Mouse (Mus musculus) c-Kit-positive CD71-positive TER-119-positive erythroid progenitor cells, embryonic 14.5 days (primary cell): ENCODE data around the gene Ankrd65.

Experiments
- DNase-seq: peaks from one replicate; pipeline ENCODE4 v3.0.0-alpha.2; 2013; ENCODE audit warnings: low spot score

Gene Ankrd65

DNA sequence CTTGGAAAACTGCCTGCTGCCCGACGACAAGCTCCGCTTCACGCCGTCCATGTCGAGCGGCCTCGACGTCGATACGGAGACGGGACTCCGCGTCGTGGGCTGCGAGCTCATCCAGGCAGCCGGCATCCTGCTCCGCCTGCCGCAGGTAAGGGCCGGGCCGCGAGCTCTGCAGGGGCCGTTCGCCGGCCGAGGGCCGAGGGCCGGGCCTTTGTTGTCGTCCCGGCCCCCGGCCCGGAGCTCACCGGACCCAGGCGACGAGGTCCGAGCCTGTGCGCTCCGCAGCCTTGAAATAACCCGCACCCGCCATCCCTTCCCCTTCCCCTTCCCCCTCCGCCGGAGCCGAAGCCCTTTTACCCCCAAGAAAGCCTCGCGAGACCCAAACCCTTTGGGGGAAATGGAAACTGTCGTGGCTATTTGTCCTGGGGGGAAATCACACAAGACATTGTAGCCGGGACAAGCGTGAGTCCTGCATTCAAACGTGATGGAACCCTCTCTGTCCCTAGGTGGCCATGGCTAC is 22.5 kb downstream of the Ankrd65 start:
- DNase-seq: no peak

DNA sequence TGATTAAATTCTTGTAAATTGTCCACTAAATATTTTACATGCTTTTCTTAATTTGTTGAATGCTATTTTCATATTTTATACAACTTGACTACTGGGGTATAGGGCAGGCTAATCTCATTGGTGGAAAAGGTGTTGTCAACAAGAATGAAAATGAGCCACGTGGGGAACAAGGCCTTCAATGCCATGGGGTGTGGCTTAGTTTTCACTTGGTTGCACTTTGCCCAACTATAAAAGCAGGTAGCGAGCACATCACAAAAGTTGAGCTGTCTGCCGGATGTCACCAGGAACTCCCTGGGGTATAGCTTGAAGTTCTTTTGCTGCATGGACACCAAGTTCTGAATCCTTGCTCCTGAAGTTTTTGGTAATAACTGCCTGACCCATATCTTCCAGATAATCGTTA is 27.3 kb downstream of the Ankrd65 start:
- DNase-seq: no peak

DNA sequence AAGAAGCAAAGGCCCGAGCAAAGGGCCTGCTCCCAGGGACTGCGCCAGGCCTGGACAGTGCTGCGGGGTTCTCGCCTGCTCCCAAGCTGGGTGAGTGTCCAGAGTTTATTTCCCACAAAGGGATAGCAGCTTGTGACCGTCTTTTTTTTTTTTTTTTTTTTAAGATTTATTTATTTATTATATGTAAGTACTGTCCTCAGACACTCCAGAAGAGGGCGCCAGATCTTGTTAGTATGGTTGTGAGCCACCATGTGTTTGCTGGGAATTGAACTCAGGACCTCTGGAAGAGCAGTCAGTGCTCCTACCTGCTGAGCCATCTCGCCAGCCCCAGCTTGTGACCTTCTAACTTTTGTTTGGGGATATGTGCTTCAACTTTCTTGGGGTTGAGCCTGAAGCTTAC is 30.8 kb downstream of the Ankrd65 start:
- no peak for DNase-seq

DNA sequence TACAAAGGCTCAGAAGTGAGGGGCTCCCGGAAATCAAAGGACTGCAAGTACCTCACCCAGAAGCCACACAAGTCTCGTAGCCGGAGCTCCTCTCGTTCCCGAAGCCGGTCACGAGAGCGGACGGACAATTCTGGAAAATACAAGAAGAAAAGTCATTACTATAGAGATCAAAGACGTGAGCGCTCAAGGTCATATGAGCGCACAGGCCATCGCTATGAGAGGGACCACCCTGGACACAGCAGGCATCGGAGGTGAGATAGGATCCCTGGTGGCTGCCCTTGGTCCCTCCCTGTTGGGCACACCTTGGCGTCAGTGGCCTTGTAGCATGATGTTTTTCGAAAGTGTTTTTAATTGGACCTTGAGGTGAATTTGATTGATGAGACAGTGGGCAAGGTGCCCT is 33.2 kb downstream of the Ankrd65 start:
- DNase-seq: no peak

DNA sequence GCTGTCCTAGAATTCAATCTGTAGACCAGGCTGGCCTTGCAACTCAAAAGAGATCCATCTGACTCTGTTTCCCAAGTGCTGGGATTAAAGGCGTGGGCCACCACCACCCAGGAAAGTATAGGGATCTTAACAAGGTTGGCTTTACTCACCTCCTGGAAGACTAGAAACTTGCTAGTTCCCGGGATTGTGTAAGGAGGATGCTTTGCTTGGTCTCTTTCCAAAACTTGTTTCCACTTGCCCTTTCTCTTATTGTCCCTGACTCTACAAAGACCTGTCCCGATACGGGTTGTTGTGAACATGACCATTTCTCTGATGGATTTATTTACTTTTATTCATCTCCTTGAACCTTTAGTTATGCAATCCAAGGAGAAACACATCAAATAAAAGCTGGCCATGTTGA is 39.6 kb downstream of the Ankrd65 start:
- DNase-seq: no peak

DNA sequence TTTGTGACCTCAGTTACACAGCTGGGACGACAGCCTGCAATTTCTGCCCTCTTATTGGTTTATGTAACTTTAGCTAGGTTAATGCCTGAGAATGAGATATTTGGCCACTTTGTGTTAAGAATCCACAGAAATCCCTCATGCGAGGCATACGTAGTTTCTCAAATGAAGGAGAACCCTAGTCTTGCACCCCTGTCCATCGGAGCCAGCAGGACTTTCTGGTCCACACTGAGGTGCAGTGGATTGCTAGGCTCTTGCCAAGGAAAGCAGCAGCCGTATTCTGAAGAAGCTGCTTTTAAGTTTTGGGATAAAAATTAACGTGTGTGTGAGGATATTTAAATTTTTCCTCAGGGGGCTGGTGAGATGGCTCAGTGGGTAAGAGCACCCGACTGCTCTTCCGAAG is 40.4 kb downstream of the Ankrd65 start:
- no peak for DNase-seq

DNA sequence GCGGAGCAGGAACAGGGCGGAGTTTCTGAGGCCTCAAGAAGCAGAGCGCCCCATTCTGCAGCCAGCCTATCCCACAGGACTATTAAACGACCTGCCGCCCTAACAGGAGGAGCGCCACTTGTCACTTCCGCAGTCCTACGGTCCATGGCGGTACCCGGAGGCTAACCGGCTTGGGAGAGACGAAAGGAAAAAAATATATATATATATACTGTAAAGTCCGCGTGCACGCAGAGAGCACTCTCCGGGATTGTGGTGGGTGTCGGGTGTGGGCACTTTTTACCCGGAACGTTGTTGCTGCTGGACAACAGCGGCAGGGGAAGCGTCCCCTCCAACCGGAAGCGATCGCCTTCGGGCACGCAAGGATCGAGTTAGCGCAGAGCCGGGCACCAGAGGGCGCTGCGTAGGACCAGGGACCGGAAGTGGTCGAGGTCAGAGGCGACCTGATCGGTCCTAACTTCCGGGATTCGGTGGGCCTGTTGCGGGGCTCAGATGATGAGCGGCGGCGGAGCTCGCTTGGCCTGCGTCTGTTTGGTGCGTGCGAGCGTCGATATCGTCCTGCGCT is 41.0 kb downstream of the Ankrd65 start, which contains the start of gene Aurkaip1:
Aurkaip1 (plus strand) TSS at position 68 of the 562 bp plus-strand sequence.
- peak; percentile 94 for DNase-seq

DNA sequence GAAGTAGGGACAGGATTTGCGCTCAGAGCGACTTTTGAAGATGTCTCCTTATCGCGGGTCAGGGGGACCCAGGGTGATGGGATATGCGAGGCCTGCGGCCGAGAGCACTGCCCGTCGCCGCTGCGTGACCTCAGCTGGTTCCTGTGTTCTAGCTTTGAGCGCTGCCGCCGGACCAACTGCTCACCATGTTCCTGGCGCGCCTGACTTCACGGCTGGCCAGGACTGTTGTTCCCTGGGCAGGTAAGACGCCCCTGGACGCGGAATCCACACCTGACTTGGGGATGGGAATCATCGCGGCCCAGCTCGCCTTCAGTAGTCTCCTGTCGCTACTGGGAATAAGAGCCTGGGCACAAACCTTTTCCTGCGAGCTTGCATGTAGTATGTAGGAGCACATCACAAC is 41.6 kb downstream of the Ankrd65 start:
- DNase-seq: no peak

DNA sequence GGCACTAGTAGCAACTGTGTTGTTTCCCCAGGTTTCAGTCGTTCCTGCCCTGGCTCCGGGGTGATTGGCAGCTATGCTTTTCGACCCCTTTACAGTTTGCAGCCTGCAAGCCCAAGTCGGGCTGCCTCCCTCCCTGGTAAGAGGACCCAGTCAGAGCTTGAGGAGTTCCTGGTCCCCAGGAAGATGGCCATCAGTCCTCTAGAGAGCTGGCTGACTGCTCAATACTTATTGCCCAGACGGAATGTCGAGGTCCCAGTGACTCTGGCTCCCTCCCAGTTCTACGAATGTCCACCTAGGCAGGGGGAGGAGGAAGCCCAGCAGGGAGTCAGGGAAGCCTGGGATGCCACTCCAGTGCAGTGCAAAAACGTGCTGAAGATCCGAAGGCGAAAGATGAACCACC is 42.1 kb downstream of the Ankrd65 start:
- DNase-seq: no peak

DNA sequence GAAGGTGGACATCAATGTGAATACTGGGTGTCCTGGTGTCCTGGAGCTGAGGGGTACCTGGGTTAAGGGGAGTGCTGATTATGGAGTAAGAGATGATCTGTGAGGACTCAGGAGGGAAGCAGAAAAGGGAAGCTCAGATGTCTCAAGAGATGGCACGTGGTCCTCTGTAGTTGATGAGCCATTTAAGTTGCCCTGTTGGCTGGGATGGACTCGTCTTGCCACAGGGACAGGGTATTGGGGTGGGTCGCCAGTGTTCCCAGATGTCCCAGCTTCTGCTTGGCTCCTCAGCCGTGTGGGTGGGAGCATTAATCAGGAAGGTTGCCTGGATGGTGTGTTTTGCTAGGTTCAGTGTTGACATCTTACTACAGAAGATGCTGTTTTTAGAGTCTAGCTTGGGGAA is 43.0 kb downstream of the Ankrd65 start:
- DNase-seq: no peak

DNA sequence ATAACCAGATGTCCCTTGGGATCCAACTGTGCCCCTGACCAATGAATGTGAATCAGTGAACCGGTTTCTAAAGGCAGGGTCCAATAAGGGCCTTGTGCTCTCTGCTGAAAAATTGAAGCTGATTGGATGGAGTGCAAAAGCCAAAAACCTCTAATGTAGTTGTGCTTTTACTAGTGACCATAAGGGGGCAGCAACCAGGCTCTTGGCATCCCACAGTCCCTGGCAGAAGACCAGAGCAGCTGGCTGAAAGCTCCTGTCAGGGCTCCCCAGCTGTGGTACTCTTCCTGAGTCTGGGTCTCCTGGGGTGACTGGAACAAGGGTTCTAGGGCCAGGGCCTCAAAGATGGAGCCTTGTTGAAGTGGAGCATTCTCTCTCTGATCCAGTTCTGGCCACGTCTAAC is 43.6 kb downstream of the Ankrd65 start:
- peak; percentile 71 for DNase-seq

DNA sequence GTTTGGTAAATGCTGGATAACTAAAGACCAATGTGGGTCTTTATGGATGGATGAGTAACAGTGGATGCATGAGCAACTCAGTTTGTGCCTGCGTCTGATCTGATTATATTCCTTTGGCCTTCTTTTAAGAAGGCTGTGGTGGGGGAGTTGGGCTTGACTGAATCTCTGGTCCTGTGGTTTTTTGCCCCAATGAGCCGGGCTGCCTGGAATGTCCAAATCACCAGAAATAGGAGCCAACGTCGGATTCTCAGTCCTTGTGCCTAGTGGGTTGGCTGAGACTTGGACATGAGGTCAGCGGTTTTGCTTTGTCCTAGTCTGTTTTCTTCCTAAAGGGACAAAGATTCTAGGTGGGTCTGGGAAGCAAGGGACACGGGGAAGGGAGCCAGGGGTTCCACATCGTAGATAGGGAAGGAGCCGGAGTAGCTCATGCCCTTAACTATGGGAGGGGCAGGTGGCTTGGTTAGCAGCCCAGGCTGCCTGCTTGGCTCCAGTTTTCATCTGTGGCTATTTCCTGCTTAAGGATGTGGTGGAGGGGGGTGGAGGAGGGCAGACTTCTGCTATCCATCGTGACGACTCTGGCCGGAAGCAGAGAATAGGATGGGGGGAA is 47.3 kb downstream of the Ankrd65 start:
- no peak for DNase-seq

DNA sequence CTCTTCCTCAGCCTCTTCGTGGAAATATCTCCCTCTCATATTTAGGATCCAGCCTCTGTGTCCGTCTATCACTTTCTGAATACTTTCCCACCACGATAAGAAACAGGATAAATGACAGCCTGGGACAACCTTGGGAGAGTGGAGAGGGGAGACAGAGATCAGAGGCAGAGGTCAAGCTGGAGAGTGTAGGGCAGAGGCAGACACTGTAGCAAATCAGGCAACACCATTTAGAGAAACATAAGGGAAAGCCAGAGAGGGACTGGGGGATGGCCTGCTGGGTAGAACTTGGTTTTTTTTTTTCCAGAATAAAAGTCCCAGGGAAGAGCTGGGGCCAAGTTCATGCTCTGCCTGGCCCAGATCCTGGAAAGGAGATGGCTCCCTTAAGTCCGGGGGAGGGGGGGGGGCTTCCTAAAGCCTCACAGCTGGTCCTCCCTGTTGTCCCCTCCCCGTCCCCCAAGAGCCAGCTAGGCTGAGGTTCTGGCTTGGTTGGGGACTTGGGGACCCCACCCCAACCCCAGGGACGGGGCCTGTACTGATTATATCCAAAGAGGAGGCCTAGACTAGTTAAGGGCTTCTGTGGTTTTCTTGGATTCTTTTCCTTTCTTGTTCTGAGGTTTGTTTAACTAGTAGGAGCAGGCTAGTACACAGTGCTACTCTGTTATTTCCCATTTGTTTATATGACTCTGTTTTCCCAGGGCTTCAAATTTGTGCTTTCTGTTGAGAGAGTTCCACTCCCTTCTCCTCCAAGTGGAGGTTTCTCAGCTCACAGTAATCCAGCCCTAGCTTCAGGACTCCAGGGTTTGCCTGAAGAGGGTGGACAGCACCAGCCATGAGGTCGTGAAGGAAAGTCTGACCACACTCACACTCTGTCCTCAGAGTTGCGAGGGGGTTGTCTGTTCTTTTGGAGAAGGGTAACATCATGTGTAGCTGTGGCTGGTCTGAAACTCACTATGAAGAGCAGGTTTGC is 48.2 kb downstream of the Ankrd65 start:
- no peak for DNase-seq

DNA sequence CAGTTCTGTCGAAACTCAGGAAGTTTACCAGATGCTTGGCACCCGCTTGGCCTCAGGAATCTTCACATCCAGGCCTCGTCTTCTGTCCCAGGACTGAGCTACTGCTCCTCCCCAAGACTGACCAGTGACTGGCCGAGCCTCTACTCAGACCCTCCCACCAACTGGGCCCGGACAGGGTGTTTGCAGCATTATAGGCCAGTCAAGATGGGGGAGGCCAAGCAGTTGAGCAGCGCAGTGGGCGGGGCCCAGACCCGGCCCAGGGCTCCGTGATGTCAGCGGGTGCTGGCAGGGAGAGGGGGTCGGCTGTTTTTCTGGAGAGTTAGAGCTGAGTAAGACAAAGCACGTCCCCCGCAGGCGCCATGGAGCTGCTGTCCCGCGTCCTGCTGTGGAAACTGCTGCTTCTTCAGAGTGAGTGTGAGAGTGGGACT is 49.3 kb downstream of the Ankrd65 start, which contains the start of gene Mxra8:
Mxra8 (plus strand) TSS at position 198 of the 428 bp plus-strand sequence.
- DNase-seq: no peak

DNA sequence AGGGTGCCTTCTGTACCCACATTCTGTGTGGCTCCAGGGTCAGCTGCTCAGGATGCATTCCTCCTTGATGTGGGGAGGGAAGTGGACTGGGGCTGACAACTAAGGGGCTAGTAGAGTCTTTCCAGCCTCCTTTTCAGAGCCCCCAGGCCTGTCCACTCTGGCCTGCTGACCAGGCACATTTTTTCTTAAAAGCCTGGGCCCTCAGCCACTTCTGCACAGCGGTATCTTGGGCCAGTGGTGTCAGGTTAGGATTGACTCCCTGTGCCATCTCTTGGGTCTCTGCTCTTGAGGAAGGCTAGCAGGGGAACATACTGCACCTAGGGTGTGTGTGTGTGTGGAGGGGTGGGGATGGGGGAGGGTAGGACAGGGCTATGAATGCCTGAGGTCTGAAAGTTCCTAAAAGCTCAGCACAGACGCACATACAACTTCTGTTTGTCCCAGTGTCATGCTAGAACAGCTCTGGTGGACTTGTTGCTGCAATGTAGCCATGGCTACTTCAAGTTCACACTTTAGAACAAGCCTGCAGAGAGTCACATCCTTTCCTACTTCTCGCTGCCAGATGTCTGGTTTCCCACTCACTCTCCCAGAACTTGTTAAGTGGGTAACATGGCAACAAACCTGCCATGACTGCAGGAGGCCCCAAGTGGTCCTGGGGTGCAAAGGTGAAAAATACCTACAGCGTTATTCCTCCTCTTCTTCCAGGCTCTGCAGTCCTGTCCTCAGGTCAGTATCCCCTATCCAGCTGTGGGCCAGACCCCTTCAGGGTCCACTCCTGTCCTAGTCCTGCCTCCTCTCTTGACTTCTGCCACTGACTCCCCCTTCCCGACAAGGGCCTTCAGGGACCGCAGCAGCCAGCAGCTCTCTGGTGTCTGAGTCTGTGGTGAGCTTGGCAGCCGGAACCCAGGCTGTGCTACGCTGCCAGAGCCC is 50.1 kb downstream of the Ankrd65 start:
- DNase-seq: no peak

DNA sequence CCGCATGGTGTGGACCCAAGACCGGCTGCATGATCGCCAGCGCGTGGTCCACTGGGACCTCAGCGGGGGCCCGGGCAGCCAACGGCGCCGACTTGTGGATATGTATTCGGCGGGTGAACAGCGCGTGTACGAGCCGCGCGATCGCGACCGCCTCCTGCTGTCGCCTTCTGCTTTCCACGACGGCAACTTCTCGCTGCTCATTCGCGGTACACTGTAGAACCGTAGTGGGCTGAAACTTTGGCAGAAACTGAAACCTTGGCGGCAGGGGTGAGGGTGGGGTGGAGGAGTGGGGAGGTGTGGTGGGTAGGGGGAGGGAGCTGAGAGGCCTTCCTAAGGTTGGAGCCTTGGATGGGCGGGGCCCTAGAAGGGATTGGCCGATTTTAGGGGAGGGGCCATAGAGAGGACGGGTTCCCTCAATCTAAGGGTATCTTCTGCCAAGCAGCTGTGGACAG is 50.8 kb downstream of the Ankrd65 start:
- DNase-seq: peak; percentile 52

DNA sequence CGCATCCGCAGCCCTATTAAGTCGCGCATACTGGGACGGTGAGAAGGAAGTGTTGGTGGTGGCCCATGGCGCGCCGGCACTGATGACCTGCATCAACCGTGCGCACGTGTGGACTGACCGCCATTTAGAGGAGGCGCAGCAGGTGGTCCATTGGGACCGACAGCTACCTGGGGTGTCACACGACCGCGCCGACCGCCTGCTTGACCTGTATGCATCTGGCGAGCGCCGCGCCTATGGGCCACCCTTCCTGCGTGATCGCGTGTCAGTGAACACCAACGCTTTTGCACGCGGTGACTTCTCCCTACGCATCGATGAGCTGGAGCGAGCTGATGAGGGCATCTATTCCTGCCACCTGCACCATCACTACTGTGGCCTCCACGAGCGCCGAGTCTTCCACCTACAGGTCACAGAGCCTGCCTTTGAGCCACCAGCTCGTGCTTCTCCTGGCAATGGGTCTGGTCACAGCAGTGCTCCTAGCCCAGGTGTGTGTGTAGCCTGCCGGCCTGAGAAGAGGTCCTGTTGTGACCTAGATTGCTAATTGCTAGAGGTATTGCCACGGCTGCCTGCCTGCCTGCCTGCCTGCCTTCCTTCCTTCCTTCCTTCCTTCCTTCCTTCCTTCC is 51.5 kb downstream of the Ankrd65 start:
- no peak for DNase-seq

DNA sequence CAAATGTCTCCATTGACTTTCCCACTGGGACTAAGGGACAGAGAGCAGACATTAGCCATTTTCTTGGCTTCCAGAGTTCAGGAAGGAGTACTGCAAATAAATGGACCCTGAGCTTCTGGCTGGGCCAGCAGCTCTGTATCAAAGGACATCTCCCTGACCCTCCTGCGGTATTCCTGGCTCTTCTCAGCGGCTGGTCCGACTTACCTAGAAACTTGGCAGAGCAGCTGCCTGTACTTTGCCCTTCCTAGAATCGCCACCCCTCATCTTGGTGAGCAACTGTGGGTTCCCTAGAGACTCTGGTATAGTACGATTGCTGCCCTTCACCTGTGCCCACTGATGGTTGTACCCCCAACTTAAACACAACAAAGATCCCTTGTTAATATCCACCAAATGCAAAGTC is 53.0 kb downstream of the Ankrd65 start:
- no peak for DNase-seq

DNA sequence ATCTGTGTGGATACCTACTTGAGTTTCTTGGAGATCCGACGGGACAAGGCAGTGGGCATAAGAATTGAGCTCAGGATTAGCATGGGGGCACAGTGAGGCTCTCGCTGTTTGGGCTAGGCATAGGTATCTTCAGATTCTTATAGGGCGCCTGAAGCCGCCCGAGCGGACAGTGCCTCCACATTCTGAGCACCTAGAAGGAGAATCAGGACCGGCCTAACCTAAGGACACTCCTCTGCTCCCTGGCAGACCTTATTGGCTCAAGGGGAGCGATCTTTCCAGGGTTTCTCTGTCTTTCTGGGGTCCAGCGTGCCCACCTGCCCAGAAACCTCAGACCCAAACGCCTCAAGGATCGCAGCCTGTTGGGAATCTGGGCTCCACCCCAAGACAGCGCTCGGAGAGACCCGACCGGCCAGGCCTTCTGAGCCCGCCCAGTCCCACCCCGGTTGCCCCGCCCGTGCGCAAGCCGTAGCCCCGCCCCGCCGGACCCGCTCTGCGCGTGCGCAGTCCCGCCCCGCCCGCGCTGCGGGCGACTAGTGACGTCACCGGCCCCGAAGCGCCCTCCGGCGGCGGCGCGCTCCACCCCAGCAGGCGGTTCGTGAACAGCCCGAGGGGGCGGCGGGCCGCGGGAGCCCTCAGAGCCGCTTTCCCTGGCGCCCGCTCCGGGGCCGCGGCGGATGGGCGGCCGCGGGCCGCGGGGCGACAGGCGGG is 56.8 kb downstream of the Ankrd65 start, which contains the start of gene Dvl1:
Dvl1 (plus strand) TSS at position 532 of the 708 bp plus-strand sequence.
- DNase-seq: peak; percentile 81
